Comparison of ENCODE assay signal across 8 mouse cellular contexts in genomic region chr15:82339150-82339549, GRCm38 (mm10). TPM values are rescaled to one million over a fixed set of nuclear protein-coding genes. Genes with fewer than 3 reads are reported as not detected.
A peak's percentile ranks its signal among the peaks of the same experiment; 100 is the strongest.
DNase-seq lines count a peak whose midpoint lies in the region; ATAC-seq and TF ChIP-seq lines count a peak whose summit lies in the region.

No protein-coding gene starts in this region.

- H3K4me1 ChIP-seq in cerebellum, adult 2 months (ENCODE audit: control insufficient read depth, insufficient read depth, low read length): peaks cover 17% of the 10 kb centered on the region
- H3K4me1 ChIP-seq in lung, postnatal 0 days (ENCODE audit: insufficient read depth, low read depth, low read length): peaks cover 7% of the 10 kb centered on the region; the same call in 1 of the 2 replicates
- H3K4me1 ChIP-seq in limb, embryonic 12.5 days (replicated peaks): peaks cover 39% of the 10 kb centered on the region
- peaks cover 19% of the 10 kb centered on the region for H3K4me1 ChIP-seq in small intestine, adult 2 months (ENCODE audit: control insufficient read depth, insufficient read depth, insufficient read length, low read length)

- TF ChIP-seq EP300 in lung, postnatal 0 days (IDR thresholded peaks at IDR 0.05): no peak

- H3K4me3 ChIP-seq in cerebellum, adult 2 months (replicated peaks; ENCODE audit: insufficient read depth, low read depth, low read length): peak overlapping the region; percentile 80
- H3K4me3 ChIP-seq in lung, postnatal 0 days (ENCODE audit: low read depth, low read length): peak overlapping the region; percentile 67
- H3K4me3 ChIP-seq in limb, embryonic 12.5 days (replicated peaks): peak overlapping the region; percentile 55
- peak overlapping the region; percentile 71 for H3K4me3 ChIP-seq in small intestine, adult 2 months (ENCODE audit: low read depth, low read length)

- peak overlapping the region; percentile 68; the same call in 1 of the 2 replicates for H3K9ac ChIP-seq in lung, postnatal 0 days (replicated peaks; ENCODE audit: low read depth)
- H3K9ac ChIP-seq in limb, embryonic 12.5 days (replicated peaks): 0 out of 2 replicates have a peak overlapping the region, but pooled peaks have one; percentile 35

- WGBS in cerebellum, adult 2 months: 50% methylated on average over 10 of the region's 10 CpGs
- 47% methylated on average over 10 of the region's 10 CpGs for WGBS in lung, postnatal 0 days
- WGBS in limb, embryonic 12.5 days: 57% methylated on average over 10 of the region's 10 CpGs
- 46% methylated on average over 10 of the region's 10 CpGs for WGBS in small intestine, adult 2 months

- intact Hi-C loops in left cerebral cortex, postnatal 10 days (cut with DNase I): no loop called here

- TF ChIP-seq POLR2A in cerebellum, adult 2 months (IDR thresholded peaks at IDR 0.05; ENCODE audit: borderline replicate concordance, insufficient read depth, low read length): no peak
- TF ChIP-seq POLR2A in small intestine, adult 2 months (IDR thresholded peaks at IDR 0.05; ENCODE audit: low read depth, low read length): no peak

- peaks cover 18% of the 10 kb centered on the region for H3K36me3 ChIP-seq in lung, postnatal 0 days (ENCODE audit: insufficient read depth, low read length)
- H3K36me3 ChIP-seq in limb, embryonic 12.5 days: peaks cover 28% of the 10 kb centered on the region
- H3K36me3 ChIP-seq in small intestine, adult 2 months (ENCODE audit: control insufficient read depth, insufficient read depth, low read length): peaks cover 26% of the 10 kb centered on the region

- no peak for TF ChIP-seq CTCF in cerebellum, adult 2 months (IDR thresholded peaks at IDR 0.05; ENCODE audit: borderline replicate concordance, insufficient read depth, low read depth, low read length)
- no peak for TF ChIP-seq CTCF in lung, postnatal 0 days (IDR thresholded peaks at IDR 0.05)
- no peak for TF ChIP-seq CTCF in small intestine, adult 2 months (IDR thresholded peaks at IDR 0.05; ENCODE audit: extremely low read depth, insufficient read length, insufficient replicate concordance, low read depth, low read length)

- H3K9me3 ChIP-seq in lung, postnatal 0 days (ENCODE audit: low read length): no peaks in the 10 kb centered on the region
- H3K9me3 ChIP-seq in limb, embryonic 12.5 days: no peaks in the 10 kb centered on the region

- H3K27ac ChIP-seq in cerebellum, adult 2 months (ENCODE audit: insufficient read depth, low read length): no peak overlapping the region
- peak overlapping the region; percentile 74; the same call in 1 of the 2 replicates for H3K27ac ChIP-seq in lung, postnatal 0 days (ENCODE audit: low read length)
- H3K27ac ChIP-seq in limb, embryonic 12.5 days: no peak overlapping the region
- no peak overlapping the region for H3K27ac ChIP-seq in small intestine, adult 2 months (ENCODE audit: insufficient read depth, low read depth, low read length)

- no peak for DNase-seq in cerebellum, adult 2 months
- DNase-seq in lung, postnatal 0 days (ENCODE audit: low spot score): no peak
- no peak for DNase-seq in lung, postnatal 14 days
- DNase-seq in left cerebral cortex, postnatal 10 days (ENCODE audit: extremely low spot score in 1 of 2, low spot score in 2 of 2): no peak
- DNase-seq in cerebellum, postnatal 10 days: no peak

- H3K4me2 ChIP-seq in lung, postnatal 0 days (replicated peaks; ENCODE audit: low read depth, low read length): peak overlapping the region; percentile 64
- peak overlapping the region; percentile 63 for H3K4me2 ChIP-seq in limb, embryonic 12.5 days

- no peaks in the 10 kb centered on the region for H3K27me3 ChIP-seq in cerebellum, adult 2 months (ENCODE audit: control insufficient read depth, insufficient read depth, low read length)
- no peaks in the 10 kb centered on the region for H3K27me3 ChIP-seq in lung, postnatal 0 days (replicated peaks; ENCODE audit: insufficient read depth, low read length)
- H3K27me3 ChIP-seq in limb, embryonic 12.5 days: peaks cover 9% of the 10 kb centered on the region
- 0 out of 2 replicates have a peak, but pooled peaks cover 3% of the 10 kb centered on the region for H3K27me3 ChIP-seq in small intestine, adult 2 months (ENCODE audit: control insufficient read depth, insufficient read depth, low read length)

- ATAC-seq in cerebellum, adult (ENCODE audit: insufficient number of reproducible peaks, low FRiP score, low TSS enrichment): no peak
- no peak for ATAC-seq in lung, postnatal 0 days
- ATAC-seq in limb, embryonic 12.5 days (ENCODE audit: insufficient number of reproducible peaks, insufficient read depth, low FRiP score, low TSS enrichment, low read depth): no peak

RNA-seq across cellular contexts. Expression of gene Smdt1, which starts 0.4 kb away (rescaled TPM):
- polyA plus RNA-seq in cerebellum, adult 2 months (2012; rRNA removed): 309 and 332 TPM in 2 replicates
- 241 and 276 TPM in 2 replicates for polyA plus RNA-seq in lung, postnatal 0 days (2015; fragmentation: Nextera tagmentation; extraction: Ambion mirVana)
- 204 and 226 TPM in 2 replicates for polyA plus RNA-seq in limb, embryonic 12.5 days (2016; fragmentation: Nextera tagmentation; extraction: Ambion mirVana)
- polyA plus RNA-seq in small intestine, adult 2 months (2012; rRNA removed): 200 and 394 TPM in 2 replicates
- total RNA-seq in left cerebral cortex, postnatal 10 days (2021): 100 to 1,000 TPM; 130 to 139 TPM

RNA-seq across cellular contexts. Expression of gene Pheta2, which starts 0.4 kb away (rescaled TPM):
- polyA plus RNA-seq in cerebellum, adult 2 months (2012; rRNA removed): 0.13 and 0.16 TPM in 2 replicates
- 8.4 TPM in 2 replicates for polyA plus RNA-seq in lung, postnatal 0 days (2015; fragmentation: Nextera tagmentation; extraction: Ambion mirVana)
- polyA plus RNA-seq in limb, embryonic 12.5 days (2016; fragmentation: Nextera tagmentation; extraction: Ambion mirVana): 11.0 and 11.3 TPM in 2 replicates
- polyA plus RNA-seq in small intestine, adult 2 months (2012; rRNA removed): 0.42 and 0.56 TPM in 2 replicates
- total RNA-seq in left cerebral cortex, postnatal 10 days (2021): 1 to 10 TPM in 1 of 2 experiments, under 1 TPM in 1; 0.69 to 2.4 TPM

RNA-seq across cellular contexts. Expression of gene Naga, which starts 0.4 kb away (rescaled TPM):
- polyA plus RNA-seq in cerebellum, adult 2 months (2012; rRNA removed): 63.0 and 75.2 TPM in 2 replicates
- 73.0 and 75.4 TPM in 2 replicates for polyA plus RNA-seq in lung, postnatal 0 days (2015; fragmentation: Nextera tagmentation; extraction: Ambion mirVana)
- 33.6 and 34.1 TPM in 2 replicates for polyA plus RNA-seq in limb, embryonic 12.5 days (2016; fragmentation: Nextera tagmentation; extraction: Ambion mirVana)
- 83.2 and 196 TPM in 2 replicates for polyA plus RNA-seq in small intestine, adult 2 months (2012; rRNA removed)
- 10 to 100 TPM; 34.5 to 41.0 TPM for total RNA-seq in left cerebral cortex, postnatal 10 days (2021)

RNA-seq across cellular contexts. Expression of gene Ndufa6, which starts 15.0 kb away (rescaled TPM):
- polyA plus RNA-seq in cerebellum, adult 2 months (2012; rRNA removed): 608 and 627 TPM in 2 replicates
- 439 and 454 TPM in 2 replicates for polyA plus RNA-seq in lung, postnatal 0 days (2015; fragmentation: Nextera tagmentation; extraction: Ambion mirVana)
- 302 and 311 TPM in 2 replicates for polyA plus RNA-seq in limb, embryonic 12.5 days (2016; fragmentation: Nextera tagmentation; extraction: Ambion mirVana)
- polyA plus RNA-seq in small intestine, adult 2 months (2012; rRNA removed): 410 and 669 TPM in 2 replicates
- 100 to 1,000 TPM; 167 to 200 TPM for total RNA-seq in left cerebral cortex, postnatal 10 days (2021)

RNA-seq across cellular contexts. Expression of gene Wbp2nl, which starts 40.4 kb away (rescaled TPM):
- polyA plus RNA-seq in cerebellum, adult 2 months (2012; rRNA removed): not detected in 2 replicates
- 0.19 TPM in 1 of 2 replicates, not detected in the other for polyA plus RNA-seq in lung, postnatal 0 days (2015; fragmentation: Nextera tagmentation; extraction: Ambion mirVana)
- polyA plus RNA-seq in limb, embryonic 12.5 days (2016; fragmentation: Nextera tagmentation; extraction: Ambion mirVana): not detected in 2 replicates
- polyA plus RNA-seq in small intestine, adult 2 months (2012; rRNA removed): not detected in 2 replicates
- not detected for total RNA-seq in left cerebral cortex, postnatal 10 days (2021)
